Mouse (Mus musculus) hindbrain, postnatal 0 days (tissue): Measurements from ENCODE around the gene Gfi1b. TPM values are rescaled to one million over a fixed set of nuclear protein-coding genes. Genes with fewer than 3 reads are reported as not detected.

Experiments
- ATAC-seq: fragments of 200-750 bp; cut with Nextera tagmentation; 2 replicates; pipeline ENCODE4 v1.8.0; 2017; ENCODE audit warnings: mild to moderate bottlenecking, moderate TSS enrichment, moderate library complexity
- DNase-seq: peaks from one replicate; pipeline ENCODE4 v3.0.0-alpha.2; 2015; ENCODE audit warnings: low spot score
- H3K27ac ChIP-seq: fragments of 300-500 bp; sonication (generic); 2 replicates; pipeline ENCODE4 v1.5.1; 2014; ENCODE audit warnings: mild to moderate bottlenecking
- H3K27me3 ChIP-seq: fragments of 300-500 bp; sonication (generic); 2 replicates; pipeline ENCODE4 v1.6.1; 2014; ENCODE audit warnings: low read length, mixed read lengths; ENCODE audit not compliant: insufficient read depth
- H3K36me3 ChIP-seq: fragments of 300-500 bp; sonication (generic); 2 replicates; pipeline ENCODE4 v1.6.1; 2014; ENCODE audit warnings: low read length, mixed read lengths; ENCODE audit not compliant: insufficient read depth
- H3K4me1 ChIP-seq: fragments of 300-500 bp; sonication (generic); 2 replicates; pipeline ENCODE4 v1.6.1; 2014; ENCODE audit warnings: antibody characterized with exemption, low read length, mixed read lengths; ENCODE audit not compliant: insufficient read depth
- H3K4me2 ChIP-seq: fragments of 300-500 bp; sonication (generic); 2 replicates; pipeline ENCODE4 v1.6.1; 2014; ENCODE audit warnings: low read depth, mild to moderate bottlenecking, low read length, moderate library complexity, mixed read lengths
- H3K4me3 ChIP-seq: fragments of 300-500 bp; sonication (generic); 2 replicates; pipeline ENCODE4 v1.5.1; 2014; ENCODE audit warnings: low read length
- H3K9ac ChIP-seq: fragments of 300-500 bp; sonication (generic); replicated peaks from 2 replicates; pipeline ENCODE4 v1.6.1; 2014; ENCODE audit warnings: mild to moderate bottlenecking, low read length, moderate library complexity, mixed read lengths
- H3K9me3 ChIP-seq: fragments of 300-500 bp; sonication (generic); 2 replicates; pipeline ENCODE4 v1.6.1; 2016; ENCODE audit warnings: low read length, mixed read lengths
- CTCF ChIP-seq: IDR thresholded peaks from 2 replicates; pipeline ENCODE4 v1.5.1; 2016; ENCODE audit warnings: antibody characterized with exemption, control low read depth, low read depth
- whole genome bisulfite sequencing: fragments of 180-500 bp; shearing (Covaris S2); extraction: QIAGEN DNeasy Blood & Tissue Kit; methylation state at CpG from one replicate; pipeline ENCODE4 v1.1.7; 2014; 5-methylcytosine and 5-hydroxymethylcytosine counted together
- polyA plus RNA-seq: library from polyadenylated mRNA; unstranded; fragments of >200 nt; fragmentation: Nextera tagmentation; extraction: Ambion mirVana; gene quantifications from 2 replicates; pipeline ENCODE4 v1.2.1, GENCODE M21; 2015
- total RNA-seq: library from RNA; depleted of rRNA; stranded (reverse); fragments of >200 nt; gene quantifications from 2 replicates; pipeline ENCODE4 v1.2.3, GENCODE M21; 2014

Gene Gfi1b
- total and polyA plus RNA-seq, 2 experiments from 2014 or later = not detected

DNA sequence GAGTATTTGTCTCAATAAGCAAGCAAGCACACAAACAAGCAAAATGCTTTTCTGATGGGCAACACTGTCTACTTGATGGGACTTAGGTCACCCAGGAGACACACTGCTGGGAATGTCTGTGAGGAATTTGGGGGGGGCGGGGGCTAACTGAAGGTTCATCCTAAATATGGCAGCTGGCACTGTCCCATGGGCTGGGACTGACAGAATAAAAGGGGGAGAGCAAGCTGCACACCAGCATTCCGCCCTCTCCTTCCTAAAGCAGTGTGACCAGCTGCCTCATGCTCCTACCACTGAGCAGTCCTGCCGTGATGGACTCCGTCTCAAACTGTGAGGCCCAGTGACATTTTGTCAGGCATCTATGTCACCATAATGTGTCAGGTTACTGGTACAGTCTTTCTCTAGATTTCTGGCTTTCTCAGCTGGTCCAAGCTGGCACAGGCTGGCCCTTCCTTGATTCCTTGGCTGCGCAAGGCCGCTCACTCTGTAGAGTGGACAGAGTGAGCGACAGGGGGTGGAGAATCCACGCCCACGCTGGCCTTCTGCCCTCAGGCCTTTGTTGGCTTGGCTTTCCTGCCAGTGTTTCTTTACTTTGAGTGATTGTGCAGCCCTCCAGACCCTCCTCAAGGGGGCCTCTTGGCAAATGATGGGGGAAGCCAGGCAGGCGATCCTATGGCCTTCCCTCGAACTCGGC is 10.9 kb downstream of the Gfi1b start:
- Histone ChIP-seq H3K27me3 (no peaks in the 10 kb centered on the region; the same call in 1 of the 2 replicates), H3K4me2 (no peak overlapping the region), H3K4me3 (no peak overlapping the region), H3K9me3 (no peaks in the 10 kb centered on the region), H3K36me3 (no peaks in the 10 kb centered on the region), H3K27ac (no peak overlapping the region), H3K4me1 (no peaks in the 10 kb centered on the region), H3K9ac (no peak overlapping the region)
- ATAC-seq (peak; percentile 63), DNase-seq (peak; percentile 49)
- 37% methylated on average over 12 of the region's 12 CpGs for WGBS
- no peak for TF ChIP-seq CTCF

DNA sequence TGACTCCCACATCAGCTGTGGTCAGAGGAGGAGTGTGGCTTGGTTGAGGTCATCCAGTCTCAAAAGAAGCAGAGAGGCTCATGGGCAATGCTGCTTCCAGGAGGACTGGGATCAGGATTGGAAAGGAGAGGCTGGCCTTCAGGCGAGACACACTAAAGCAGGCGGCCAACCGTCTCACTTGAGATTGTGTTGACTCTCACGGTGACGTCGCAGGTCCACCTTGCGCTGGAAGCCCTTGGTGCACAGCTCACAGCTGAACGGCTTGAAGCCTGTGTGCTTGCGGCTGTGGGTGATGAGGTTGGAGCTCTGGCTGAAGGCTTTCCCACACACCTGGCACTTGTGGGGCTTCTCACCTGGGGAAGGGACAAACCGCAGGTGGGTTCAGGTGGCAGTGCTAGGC is 11.9 kb downstream of the Gfi1b start:
- no peak for TF ChIP-seq CTCF
- H3K27ac ChIP-seq = no peak overlapping the region
- H3K9ac ChIP-seq = no peak overlapping the region

DNA sequence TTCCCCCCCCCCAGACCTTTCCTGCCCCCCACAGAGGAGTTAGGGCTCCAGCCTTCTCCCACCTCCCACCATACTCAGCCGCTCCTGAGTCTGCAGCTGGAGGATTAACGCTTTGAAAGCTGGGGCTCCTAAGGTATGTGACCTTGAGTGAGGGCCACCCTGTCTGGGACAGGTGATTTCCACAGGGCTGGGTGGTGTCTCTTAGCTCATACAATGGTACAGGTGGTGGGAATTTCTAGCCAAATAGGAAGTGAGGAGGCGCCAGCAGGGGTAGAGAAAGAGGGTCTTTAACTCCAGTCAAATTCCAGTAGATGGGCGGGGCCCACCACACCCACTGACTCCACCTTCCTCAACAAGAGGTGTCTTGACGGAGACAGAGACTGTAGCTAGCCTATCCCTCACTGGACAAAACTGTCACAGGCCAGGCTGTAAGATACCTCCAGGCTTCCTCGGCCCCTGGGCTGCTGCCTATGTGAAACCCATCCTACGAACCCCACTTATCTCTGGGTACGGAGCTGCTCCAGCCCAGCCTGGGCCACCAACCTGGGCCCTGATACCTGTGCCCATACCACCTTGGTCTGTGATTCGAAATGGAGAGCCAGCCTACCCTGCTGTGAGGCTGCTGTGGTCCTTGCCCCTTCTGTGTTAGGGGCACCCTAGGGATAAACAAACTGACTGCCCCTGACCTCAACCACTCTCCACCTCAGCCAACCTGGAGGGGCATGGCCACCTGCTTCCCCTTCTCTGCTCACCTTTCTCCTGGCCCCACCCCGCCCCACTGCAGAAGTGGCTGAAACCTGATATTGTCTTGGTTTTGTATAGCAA is 14.2 kb downstream of the Gfi1b start:
- H3K4me2 ChIP-seq = no peak overlapping the region
- WGBS = 52% methylated on average over 10 of the region's 10 CpGs
- ATAC-seq = no peak

More for the DNA sequence above, 11.9 kb downstream of the Gfi1b start:
- ATAC-seq (no peak), DNase-seq (no peak)
- no peaks in the 10 kb centered on the region; the same call in 1 of the 2 replicates for H3K27me3 ChIP-seq
- H3K9me3 ChIP-seq = no peaks in the 10 kb centered on the region
- WGBS = 88% methylated on average over 10 of the region's 10 CpGs
- no peak overlapping the region for H3K4me2 ChIP-seq
- H3K36me3 ChIP-seq = no peaks in the 10 kb centered on the region
- H3K4me1 ChIP-seq = no peaks in the 10 kb centered on the region
- no peak overlapping the region for H3K4me3 ChIP-seq

DNA sequence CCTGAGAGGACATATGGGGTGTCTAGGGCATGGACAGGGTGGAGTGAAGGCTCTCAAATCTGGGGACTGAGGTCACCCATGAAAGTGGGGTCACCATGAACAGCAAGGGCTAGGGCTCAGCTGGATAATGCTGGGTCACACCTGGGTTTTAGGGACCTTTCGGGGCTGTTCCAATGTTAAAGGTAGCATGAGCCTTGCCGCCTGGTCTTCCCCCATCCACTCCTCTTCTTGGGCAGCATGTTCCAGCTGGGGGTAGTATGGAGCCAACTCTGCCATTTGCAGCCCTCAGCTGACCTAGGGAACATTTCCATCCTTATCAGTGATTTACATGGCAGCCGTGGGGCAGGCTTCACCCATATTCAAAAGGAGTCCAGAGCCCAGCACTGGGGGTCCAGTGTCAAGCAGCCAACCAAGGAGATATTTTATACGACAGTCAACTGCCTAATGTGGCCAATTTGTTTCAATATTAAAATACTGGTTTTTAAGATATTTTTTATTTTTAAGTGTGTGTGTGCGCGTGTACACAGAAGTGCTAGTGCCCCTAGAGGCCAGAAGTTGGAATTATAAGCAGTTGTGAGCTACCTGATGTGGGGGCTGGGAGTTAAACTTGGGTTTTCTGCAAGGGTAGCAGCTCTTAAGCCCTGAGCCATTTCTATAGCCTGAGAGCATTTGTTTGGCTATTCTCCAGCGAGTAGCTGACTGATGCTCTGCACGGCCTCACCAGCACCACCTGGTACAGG is 15.0 kb downstream of the Gfi1b start:
- no peak for ATAC-seq
- no peak overlapping the region for H3K27ac ChIP-seq
- peak; percentile 37 for DNase-seq
- peak; percentile 46; the same call in 1 of the 2 replicates for TF ChIP-seq CTCF
- no peaks in the 10 kb centered on the region for H3K4me1 ChIP-seq
- H3K27me3 ChIP-seq = no peaks in the 10 kb centered on the region
- H3K9me3 ChIP-seq = no peaks in the 10 kb centered on the region
- H3K4me3 ChIP-seq = no peak overlapping the region
- H3K4me2 ChIP-seq = no peak overlapping the region
- H3K9ac ChIP-seq = no peak overlapping the region
- H3K36me3 ChIP-seq = no peaks in the 10 kb centered on the region
- 68% methylated on average over 8 of the region's 8 CpGs for WGBS

More for the DNA sequence above, 14.2 kb downstream of the Gfi1b start:
- no peak for DNase-seq
- no peaks in the 10 kb centered on the region for H3K9me3 ChIP-seq
- H3K27me3 ChIP-seq = no peaks in the 10 kb centered on the region
- no peak overlapping the region for H3K9ac ChIP-seq
- TF ChIP-seq CTCF = no peak
- no peak overlapping the region for H3K27ac ChIP-seq
- no peaks in the 10 kb centered on the region for H3K4me1 ChIP-seq
- no peaks in the 10 kb centered on the region for H3K36me3 ChIP-seq
- no peak overlapping the region for H3K4me3 ChIP-seq

DNA sequence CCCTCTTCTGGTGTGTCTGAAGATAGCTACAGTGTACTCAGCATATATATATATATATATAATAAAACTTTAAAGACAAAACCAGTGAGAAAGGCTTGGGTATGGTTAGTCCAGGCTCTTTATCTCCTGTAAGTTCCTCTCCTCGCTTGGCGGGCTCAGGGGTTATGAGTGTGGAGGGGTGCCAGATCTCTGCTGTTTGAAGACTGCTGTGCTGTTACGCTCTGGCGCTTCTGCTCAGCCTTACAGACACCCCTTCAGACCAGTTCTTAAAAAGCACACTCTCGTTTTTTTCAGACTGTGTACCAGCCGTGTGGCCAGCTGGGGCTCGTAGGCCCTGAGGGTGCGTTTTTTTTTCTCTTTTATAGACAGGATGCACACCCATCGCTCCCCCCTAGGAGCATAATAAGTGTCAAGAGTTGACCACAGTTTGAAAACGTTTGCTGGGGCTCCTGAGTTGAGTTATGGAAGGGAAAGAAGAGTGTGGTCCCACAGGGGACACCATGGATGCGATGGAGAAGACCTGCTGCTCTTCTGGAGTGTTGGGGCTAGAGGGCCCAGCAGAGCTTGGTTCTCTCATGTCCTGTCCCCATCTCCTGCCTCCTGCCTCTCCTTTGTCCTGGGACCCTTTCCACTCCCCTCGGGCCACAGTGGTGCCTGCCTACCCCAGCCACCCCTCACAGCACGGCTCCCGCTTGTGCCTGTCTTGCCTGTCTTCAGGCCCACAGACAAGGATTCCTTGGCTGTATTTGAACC is 15.8 kb downstream of the Gfi1b start:
- no peaks in the 10 kb centered on the region for H3K27me3 ChIP-seq
- no peak overlapping the region for H3K9ac ChIP-seq
- H3K9me3 ChIP-seq = no peaks in the 10 kb centered on the region
- no peaks in the 10 kb centered on the region for H3K36me3 ChIP-seq
- no peak for ATAC-seq
- no peak overlapping the region for H3K27ac ChIP-seq
- DNase-seq = peak; percentile 25
- H3K4me3 ChIP-seq = no peak overlapping the region
- 51% methylated on average over 14 of the region's 14 CpGs for WGBS
- H3K4me1 ChIP-seq = no peaks in the 10 kb centered on the region
- H3K4me2 ChIP-seq = no peak overlapping the region
- no peak for TF ChIP-seq CTCF

DNA sequence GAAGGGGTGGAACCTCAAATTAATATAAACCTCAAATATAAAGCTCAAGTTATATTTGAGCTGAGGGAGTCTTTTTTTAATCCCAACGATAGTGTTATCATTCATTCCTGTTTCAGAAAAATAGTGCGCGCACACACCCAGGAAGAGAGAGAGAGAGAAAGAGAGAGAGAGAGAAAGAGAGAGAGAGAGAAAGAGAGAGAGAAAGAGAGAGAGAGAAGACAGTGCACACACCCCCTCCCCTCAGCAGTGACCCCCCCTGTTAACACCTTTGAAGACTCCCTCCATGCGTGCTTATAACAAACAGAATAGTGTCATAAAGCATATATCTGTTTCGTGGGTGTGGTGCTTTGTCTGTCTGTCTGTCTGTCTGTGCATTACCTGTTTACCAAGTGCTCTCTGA is 18.2 kb downstream of the Gfi1b start:
- Histone ChIP-seq H3K27ac (no peak overlapping the region), H3K4me1 (no peaks in the 10 kb centered on the region), H3K36me3 (no peaks in the 10 kb centered on the region), H3K4me2 (no peak overlapping the region), H3K9me3 (no peaks in the 10 kb centered on the region), H3K27me3 (no peaks in the 10 kb centered on the region), H3K4me3 (no peak overlapping the region), H3K9ac (no peak overlapping the region)
- no peak for TF ChIP-seq CTCF
- WGBS = 93% methylated on average over 5 of the region's 5 CpGs
- DNase-seq (no peak), ATAC-seq (no peak)
